Mouse (Mus musculus): ENCODE measurements around the gene Mettl3.

Mettl3 gene

DNA sequence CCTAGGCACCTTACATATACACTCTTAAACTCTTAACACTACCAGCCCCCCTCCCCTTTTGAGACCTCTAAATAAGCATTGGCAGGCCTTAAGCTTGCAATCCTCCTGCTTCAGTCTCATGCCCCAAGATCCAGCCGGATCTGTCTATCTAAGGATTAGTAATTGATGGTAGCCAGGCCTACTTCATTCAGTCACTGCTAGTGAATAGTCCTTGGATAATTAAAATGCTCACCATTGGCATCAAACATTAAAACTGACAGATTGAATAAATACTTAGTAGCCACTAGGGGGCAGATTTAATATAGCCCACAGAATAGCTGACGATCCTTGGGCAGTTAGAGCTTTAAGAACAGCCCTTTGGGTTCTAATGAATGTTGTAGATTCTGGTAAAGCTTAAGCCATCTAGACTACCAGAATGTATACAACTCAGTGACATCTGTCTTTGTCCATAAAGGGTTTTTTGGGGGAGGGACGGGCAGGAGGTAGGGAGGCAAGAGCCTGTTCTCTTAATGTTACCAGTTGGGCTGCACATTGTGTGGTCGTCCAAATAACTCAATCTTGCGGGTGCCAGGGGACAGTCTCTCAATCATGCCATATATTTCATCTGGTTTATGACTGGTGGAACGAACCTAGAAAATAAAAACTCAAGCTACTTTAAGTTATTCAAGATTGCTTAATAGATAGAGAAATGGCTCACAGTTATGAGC is 9.2 kb downstream of the Mettl3 start:
- in situ Hi-C loops (cut with MboI, MseI) = loop anchor here in 1 of 2 experiments (5.0 kb wide), 1 partner anchor 42 kb away; no protein-coding TSS in a partner anchor

DNA sequence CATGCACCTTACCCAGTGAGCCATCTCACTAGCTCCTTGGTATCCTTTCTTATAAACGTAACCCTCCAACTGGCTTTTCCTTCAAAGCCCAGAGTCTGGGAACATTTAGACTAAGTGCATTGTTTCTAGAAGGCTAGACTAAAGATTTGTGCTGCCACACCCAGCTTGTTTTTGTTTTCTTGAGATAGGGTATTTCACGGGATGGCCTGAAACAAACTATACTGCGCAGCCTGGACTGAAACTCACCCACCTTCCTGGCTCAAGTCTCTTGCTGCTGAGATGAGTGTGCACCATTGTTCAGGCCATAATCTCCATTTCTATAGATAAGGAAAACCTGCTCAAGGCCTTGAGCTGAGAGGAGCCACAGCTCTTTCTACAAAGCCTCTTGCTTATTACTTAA is 20.7 kb downstream of the Mettl3 start:
- in situ Hi-C loops (cut with MboI, MseI) = no loop called here

DNA sequence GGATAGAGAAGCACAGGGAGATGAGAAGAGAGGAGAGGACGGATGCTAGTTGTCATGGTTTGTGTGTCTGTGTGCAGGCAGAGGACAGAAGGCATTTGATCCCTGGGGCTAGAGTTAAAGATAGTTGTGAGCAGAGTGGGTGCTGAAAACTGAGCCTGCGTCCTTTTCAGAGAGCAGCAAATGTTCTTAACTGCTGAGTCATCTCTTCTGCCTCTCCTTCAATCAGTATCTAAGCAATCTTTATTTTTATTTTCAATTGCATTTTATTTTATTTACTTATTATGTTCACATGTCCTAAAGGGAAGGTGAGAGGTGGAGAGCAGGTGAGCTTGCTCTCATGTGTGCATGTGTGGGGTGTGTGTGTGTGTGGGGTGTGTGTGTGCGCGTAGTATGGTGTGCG is 21.3 kb downstream of the Mettl3 start:
- in situ Hi-C loops (cut with MboI, MseI) = no loop called here

DNA sequence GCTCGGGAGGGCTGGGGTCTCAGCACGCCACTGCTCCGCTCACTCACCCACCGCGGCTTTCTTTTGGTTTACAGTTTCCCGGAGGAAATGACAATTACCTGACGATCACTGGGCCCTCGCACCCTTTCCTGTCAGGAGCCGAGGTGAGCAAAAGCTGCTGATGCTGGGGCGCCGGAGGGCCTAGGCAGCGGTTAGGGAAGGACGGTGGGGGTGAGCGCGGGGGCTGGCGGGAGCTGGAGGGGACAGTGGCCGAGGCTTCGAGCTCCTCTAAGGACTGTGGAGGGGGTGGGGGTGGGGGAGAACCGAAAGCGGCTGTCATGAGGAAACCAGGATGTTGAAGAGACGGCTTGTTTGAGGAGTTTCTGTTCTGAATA is 25.2 kb downstream of the Mettl3 start:
- in situ Hi-C loops (cut with MboI, MseI) = no loop called here

DNA sequence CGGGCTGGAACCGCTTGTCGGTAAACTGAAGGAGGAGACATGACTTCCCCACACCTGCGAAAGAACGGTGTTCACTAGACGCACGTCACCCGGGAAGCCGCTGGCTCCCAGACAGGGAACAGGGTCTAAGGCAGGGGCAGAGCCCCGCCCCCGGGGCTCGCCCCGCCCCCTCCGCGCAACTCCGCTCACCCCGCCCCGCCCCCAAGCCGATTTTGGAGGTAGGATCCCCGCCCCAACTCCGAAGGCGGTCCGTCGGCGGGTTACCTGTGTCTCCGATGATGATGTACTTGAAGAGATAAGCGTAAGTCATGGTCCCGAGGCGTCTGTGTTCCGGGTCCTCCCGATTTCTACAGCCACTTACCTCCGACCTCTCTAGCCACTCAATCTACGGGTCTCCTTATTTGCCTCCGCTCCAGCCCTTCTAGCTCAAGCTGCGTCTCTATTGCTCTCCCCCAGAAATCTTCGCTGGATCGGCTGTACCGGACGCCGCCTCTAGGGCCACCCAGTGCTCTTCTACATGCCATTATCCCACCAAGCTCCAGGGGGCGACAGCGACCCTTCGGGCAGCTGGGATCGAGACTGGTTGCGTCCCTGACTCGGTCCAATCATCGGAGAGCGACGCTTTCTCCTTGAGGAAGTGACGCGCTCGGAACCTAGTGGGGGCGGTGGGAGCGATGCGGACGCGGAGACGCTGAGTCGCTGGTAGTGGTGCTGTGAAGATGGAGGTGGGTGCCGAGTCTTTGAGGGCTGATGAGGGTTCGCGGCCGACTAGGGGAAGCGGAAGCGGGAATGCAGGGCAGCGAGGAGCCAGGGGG is 25.8 kb downstream of the Mettl3 start, which contains the start of the genes Tox4 and Rab2b:
TSS of gene Tox4 (plus strand) at position 215 of the 815 bp plus-strand sequence.
TSS of gene Rab2b (minus strand) at position 614 of the 815 bp plus-strand sequence.
- in situ Hi-C loops (cut with MboI, MseI) = no loop called here

DNA sequence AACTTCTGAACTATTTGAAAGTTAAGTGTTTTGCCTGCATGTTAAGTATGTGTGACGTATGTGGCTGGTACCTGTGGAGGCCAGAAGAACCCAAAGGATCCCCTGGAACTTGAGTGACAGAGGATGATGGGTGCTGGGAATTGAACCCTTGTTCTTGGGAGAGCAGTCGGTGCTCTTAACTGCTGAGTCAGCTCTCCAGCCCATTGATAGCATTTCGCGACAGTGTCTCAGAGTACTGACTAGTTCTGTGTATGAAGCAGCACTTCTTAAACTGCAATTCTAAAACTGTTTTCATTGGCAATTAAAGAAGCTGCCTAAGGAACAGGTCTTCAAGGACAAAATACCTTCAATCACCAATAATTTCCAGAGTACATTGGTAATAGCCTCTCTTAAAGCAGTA is 27.7 kb downstream of the Mettl3 start:
- in situ Hi-C loops (cut with MboI, MseI) = no loop called here

DNA sequence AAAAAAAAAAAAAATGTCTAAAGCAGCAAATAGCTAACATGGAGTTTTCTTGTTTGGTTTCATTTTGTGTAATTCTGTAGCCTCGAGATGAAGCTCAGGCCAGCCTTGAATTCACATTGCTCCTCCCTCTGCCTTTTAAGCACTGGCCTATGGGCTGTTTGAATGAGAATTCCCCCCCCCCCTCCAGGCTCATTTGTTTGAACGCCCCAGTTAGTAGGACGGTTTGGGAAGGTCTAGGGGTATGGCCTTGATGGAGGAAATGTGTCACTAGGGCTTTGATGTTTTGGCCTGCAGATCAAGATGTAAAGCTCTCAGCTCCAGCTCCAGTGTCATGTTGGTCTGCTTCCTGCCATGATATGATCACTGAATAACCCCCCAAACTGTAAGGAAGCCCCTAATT is 32.1 kb downstream of the Mettl3 start:
- in situ Hi-C loops (cut with MboI, MseI) = no loop called here

DNA sequence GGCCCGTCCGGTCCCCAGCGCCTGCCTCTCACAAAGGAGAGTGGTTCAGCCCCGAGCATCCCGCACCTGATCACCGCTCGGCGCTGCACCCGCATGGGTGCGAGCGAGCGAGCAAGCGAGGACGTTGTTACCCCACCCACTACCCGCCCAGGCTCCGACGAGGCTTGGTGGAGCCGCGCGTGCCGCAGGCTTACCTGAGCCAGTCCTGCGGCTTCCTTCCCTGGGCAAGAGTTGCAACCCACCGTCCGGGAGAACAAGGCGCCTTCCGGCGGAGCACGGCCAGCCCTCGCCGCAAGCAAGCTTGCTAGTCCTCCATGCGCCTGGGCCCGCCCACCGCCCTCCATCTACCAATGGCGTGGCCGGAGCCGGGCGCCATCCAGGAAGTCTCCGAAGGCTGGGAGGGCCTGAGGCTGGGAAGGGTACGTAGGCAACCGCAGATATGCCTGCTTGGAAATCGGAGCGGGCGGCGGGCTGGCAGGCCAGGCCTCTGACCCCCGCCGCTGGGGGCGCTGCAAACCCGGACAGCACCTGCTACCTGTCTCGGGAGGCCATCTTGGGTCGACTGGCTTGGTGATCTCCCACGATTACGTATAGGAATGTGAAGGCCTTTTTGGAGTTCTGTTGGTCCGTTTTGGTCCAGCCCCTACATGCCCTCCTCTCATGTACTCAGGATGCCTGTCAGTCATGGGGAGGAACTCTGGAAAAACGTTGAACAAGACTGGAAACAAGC is 47.3 kb downstream of the Mettl3 start, which contains the start of gene Chd8:
TSS of gene Chd8 (minus strand) at position 297 of the 730 bp plus-strand sequence.
- in situ Hi-C loops (cut with MboI, MseI) = loop anchor here in 1 of 2 experiments (10.0 kb wide), 1 partner anchor 1193 kb away; no protein-coding TSS in a partner anchor

DNA sequence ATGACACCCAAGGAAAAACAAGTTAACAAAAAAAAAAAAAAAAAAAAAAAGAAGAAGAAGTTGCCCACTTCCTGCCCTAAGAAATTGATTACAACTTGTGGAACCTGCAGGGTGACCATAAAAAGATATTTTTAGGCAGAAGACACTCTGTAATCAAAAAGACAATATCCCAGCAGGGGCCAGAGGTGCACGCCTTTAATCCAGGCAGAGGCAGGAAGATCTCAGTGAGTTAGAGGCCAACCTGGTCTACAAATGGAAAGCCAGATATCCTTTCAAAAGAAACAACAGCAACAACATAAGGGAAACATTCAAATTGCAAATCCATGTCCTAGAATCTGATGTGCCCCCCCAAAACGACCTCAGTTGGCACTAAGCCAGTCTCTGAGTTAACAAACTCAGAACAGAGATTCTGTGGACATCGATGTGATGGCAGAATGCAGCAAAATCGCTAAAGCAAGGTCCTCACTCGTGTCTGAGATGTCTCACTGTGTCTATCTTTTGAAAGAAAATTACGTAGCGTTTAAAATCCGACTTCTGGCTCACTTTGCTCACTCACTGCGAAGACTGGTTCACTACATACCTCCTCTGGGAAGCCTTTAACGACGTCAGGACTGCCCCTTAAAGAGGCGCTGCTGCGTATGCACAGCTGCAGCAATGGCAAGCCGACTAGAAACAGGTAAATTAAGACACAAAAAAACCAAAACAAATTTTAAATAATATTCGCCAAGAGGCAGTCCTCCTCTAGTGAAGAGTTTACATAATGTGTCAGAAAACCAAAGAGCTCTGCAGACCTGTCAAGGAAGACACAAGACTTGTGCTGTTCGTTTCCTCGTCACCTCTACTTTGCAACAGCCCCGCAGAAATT is 48.4 kb downstream of the Mettl3 start:
- in situ Hi-C loops (cut with MboI, MseI) = loop anchor here in 1 of 2 experiments (10.0 kb wide), 1 partner anchor 1192 kb away; no protein-coding TSS in a partner anchor

DNA sequence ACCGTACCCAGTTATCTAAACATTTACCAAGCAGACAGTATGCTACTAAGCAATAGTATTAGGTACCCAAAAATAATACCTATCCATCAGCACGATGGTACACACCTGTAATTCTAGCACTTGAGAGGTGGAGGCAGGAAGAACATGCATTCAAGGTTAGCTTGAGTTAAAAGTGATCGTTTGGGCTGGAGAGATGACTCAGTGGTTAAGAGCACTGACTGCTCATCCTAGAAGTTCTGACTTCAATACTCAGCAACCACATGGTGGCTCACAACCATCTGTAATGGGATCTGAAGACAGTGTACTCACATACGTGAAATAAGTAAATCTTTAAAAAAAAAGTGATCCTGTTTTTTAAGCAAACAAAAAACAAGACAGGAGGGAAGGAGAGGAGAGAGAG is 58.8 kb downstream of the Mettl3 start:
- in situ Hi-C loops (cut with MboI, MseI) = no loop called here

Measured in T-helper 17 cell (primary cell).